Mouse (Mus musculus): ENCODE data around the gene Krt19. TPM values are rescaled to one million over a fixed set of nuclear protein-coding genes. Genes with fewer than 3 reads are reported as not detected.

Krt19 gene
- total and polyA plus RNA-seq, 3 experiments: not detected

DNA sequence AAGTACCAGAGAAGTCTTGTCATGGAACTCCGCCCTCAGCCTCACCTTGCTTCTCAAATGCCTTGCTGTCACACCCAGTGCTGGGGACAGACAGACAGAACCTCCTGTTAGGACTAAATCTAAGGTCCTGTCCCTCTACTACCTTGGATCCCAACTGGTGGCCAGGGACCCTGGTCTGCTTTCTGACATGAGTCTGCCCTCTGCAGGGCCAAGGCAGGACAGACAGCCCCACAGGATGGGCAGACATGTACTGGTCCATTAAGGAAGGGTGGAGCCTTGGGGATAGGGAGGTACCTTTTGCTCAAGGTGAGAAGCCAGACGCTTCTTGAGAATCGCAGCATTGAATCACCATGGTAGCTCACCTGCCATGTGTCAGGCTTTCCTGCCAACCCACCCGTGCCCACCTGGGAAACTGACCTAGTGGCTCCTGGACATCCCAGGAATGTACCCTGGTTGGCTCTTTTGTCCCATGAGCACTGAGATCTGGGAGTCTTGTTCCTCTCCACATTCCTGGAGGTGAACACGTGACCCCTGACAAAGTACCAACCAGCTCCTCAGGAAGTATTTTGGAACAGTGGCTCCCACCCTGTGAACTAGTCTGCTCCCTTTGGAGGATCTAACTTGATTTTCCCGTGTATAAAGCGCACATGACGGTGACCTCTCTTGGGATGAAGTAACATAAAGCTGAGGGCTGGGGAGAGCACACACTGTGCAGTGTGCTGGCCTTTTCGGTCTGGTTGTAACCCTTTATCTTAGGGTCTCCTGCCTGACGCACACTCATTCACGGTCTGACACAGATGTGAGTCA is 35.3 kb downstream of the Krt19 start:
- TF ChIP-seq ETS1 (IDR thresholded peaks at IDR 0.05; ENCODE audit: low read depth, low read length): no peak
- no peak for TF ChIP-seq RCOR1 (IDR thresholded peaks at IDR 0.05; ENCODE audit: low read depth, low read length)
- no peak for TF ChIP-seq TBP (IDR thresholded peaks at IDR 0.05; ENCODE audit: low read depth, low read length)
- no peak for TF ChIP-seq BHLHE40 (IDR thresholded peaks at IDR 0.05; ENCODE audit: borderline replicate concordance, low read depth, low read length)
- TF ChIP-seq ZNF384 (IDR thresholded peaks at IDR 0.05; ENCODE audit: low read depth, low read length): no peak
- TF ChIP-seq USF1 (IDR thresholded peaks at IDR 0.05; ENCODE audit: low read depth, low read length): no peak
- TF ChIP-seq MXI1 (IDR thresholded peaks at IDR 0.05; ENCODE audit: low read depth, low read length): no peak
- TF ChIP-seq UBTF (IDR thresholded peaks at IDR 0.05; ENCODE audit: borderline replicate concordance, insufficient read depth, low read depth, low read length): no peak
- no peak for TF ChIP-seq EP300 (IDR thresholded peaks at IDR 0.05; ENCODE audit: low read depth in 1 of 2, low read length in 2 of 2)
- TF ChIP-seq KAT2A (conservative IDR thresholded peaks at IDR 0.05; ENCODE audit: low read depth, low read length): no peak
- TF ChIP-seq E2F4 (IDR thresholded peaks at IDR 0.05; ENCODE audit: borderline replicate concordance, low read depth, low read length): no peak
- no peak for TF ChIP-seq ZMIZ1 (IDR thresholded peaks at IDR 0.05; ENCODE audit: low read depth, low read length)
- no peak for TF ChIP-seq CTCF (IDR thresholded peaks at IDR 0.05 in 2 of 3, conservative IDR thresholded peaks at IDR 0.05 in 1 of 3; ENCODE audit: control insufficient read depth in 1 of 3, insufficient read depth in 1 of 3, low read depth in 2 of 3, low read length in 3 of 3, poor library complexity in 1 of 3, severe bottlenecking in 1 of 3)
- TF ChIP-seq POLR2AphosphoS5 (IDR thresholded peaks at IDR 0.05; ENCODE audit: borderline replicate concordance, low read depth, low read length): no peak
- no peak for TF ChIP-seq POLR2AphosphoS2 (IDR thresholded peaks at IDR 0.05; ENCODE audit: low read length)
- no peak for TF ChIP-seq HCFC1 (IDR thresholded peaks at IDR 0.05; ENCODE audit: low read depth, low read length)
- no peak for TF ChIP-seq MYB (IDR thresholded peaks at IDR 0.05; ENCODE audit: low read depth, low read length)
- TF ChIP-seq SIN3A (IDR thresholded peaks at IDR 0.05; ENCODE audit: low read length): no peak
- TF ChIP-seq POLR2A (IDR thresholded peaks at IDR 0.05; ENCODE audit: control insufficient read depth in 1 of 2, insufficient read depth in 1 of 2, low read depth in 1 of 2, low read length in 2 of 2, poor library complexity in 1 of 2): no peak
- no peak for TF ChIP-seq GATA1 (IDR thresholded peaks at IDR 0.05; ENCODE audit: low read depth, low read length)
- H3K9ac ChIP-seq (ENCODE audit: control insufficient read depth, low read depth, low read length, poor library complexity, severe bottlenecking): no peak overlapping the region
- H3K79me2 ChIP-seq (ENCODE audit: control insufficient read depth, insufficient read depth, low read length, poor library complexity): no peaks in the 10 kb centered on the region
- H3K36me3 ChIP-seq (ENCODE audit: control insufficient read depth in 1 of 2, insufficient read depth in 2 of 2, low read length in 2 of 2): no peaks in the 10 kb centered on the region
- H3K4me1 ChIP-seq (ENCODE audit: control insufficient read depth in 1 of 2, insufficient read depth in 2 of 2, low read length in 2 of 2): no peaks in the 10 kb centered on the region
- DNase-seq (ENCODE audit: low read depth, low spot score): no peak
- no peak overlapping the region for H3K4me3 ChIP-seq (ENCODE audit: control insufficient read depth in 1 of 2, insufficient read depth in 1 of 2, low read depth in 2 of 2, low read length in 2 of 2)
- H3K27ac ChIP-seq (ENCODE audit: control insufficient read depth, low read depth, low read length): no peak overlapping the region
- H3K27me3 ChIP-seq (ENCODE audit: control insufficient read depth in 1 of 2, insufficient read depth in 2 of 2, low read length in 2 of 2): no peaks in the 10 kb centered on the region
- H3K9me3 ChIP-seq (replicated peaks; ENCODE audit: insufficient read depth, low read length): no peaks in the 10 kb centered on the region

DNA sequence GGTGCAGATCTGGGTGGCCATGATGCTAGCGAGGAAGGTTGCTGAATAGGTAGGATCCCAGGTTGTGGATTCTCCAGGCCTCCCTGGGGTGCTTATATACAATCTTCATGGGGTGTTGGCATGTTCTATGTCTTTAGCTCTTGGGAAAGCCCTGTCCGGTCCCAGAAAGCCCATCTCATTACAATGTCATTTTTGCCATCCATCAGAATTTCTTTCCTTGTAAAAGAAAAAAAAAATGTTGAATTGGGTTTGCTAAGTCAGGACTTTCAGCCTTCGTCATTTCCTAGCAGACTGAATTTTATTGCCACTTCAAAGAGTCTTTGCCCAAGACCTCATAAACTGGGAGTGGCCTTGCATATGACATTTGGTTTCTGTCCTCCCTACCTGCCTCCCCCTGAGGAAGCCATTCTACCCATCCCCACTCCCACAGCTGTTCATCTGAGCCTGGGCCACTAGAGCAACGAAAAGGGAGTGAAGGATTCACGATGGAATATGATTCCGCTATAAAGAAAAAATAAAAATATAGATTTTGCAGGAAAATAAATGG is 42.8 kb downstream of the Krt19 start, which contains the start of gene Krt36:
Gene Krt36 (minus strand): TSS at position 51 of the 547 bp plus-strand sequence.
- Histone ChIP-seq H3K27me3 (ENCODE audit: control insufficient read depth in 1 of 2, insufficient read depth in 2 of 2, low read length in 2 of 2) (no peaks in the 10 kb centered on the region), H3K4me3 (ENCODE audit: control insufficient read depth in 1 of 2, insufficient read depth in 1 of 2, low read depth in 2 of 2, low read length in 2 of 2) (no peak within 1 kb of the TSS), H3K27ac (ENCODE audit: control insufficient read depth, low read depth, low read length) (no peak within 1 kb of the TSS), H3K79me2 (ENCODE audit: control insufficient read depth, insufficient read depth, low read length, poor library complexity) (no peaks in the 10 kb centered on the region), H3K9ac (ENCODE audit: control insufficient read depth, low read depth, low read length, poor library complexity, severe bottlenecking) (no peak within 1 kb of the TSS), H3K36me3 (ENCODE audit: control insufficient read depth in 1 of 2, insufficient read depth in 2 of 2, low read length in 2 of 2) (no peaks in the 10 kb centered on the region), H3K4me1 (ENCODE audit: control insufficient read depth in 1 of 2, insufficient read depth in 2 of 2, low read length in 2 of 2) (no peaks in the 10 kb centered on the region), H3K9me3 (replicated peaks; ENCODE audit: insufficient read depth, low read length) (no peaks in the 10 kb centered on the region)
- TF ChIP-seq ETS1 (IDR thresholded peaks at IDR 0.05; ENCODE audit: low read depth, low read length): no peak
- TF ChIP-seq USF2 (IDR thresholded peaks at IDR 0.05; ENCODE audit: borderline replicate concordance in 1 of 2, insufficient read depth in 1 of 2, low read depth in 1 of 2, low read length in 2 of 2): no peak
- no peak for TF ChIP-seq SMC3 (IDR thresholded peaks at IDR 0.05; ENCODE audit: low read depth, low read length)
- no peak for DNase-seq (ENCODE audit: low read depth, low spot score)
